Mouse (Mus musculus) hindbrain, embryonic 11.5 days (tissue): ENCODE results near the gene Mob3b. TPM values are rescaled to one million over a fixed set of nuclear protein-coding genes. Genes with fewer than 3 reads are reported as not detected.

Experiments
- ATAC-seq: fragments of 200-750 bp; cut with Nextera tagmentation; 2 replicates; pipeline ENCODE4 v1.8.0; 2017; ENCODE audit warnings: mild to moderate bottlenecking, moderate TSS enrichment, moderate library complexity; ENCODE audit not compliant: low FRiP score
- DNase-seq: peaks from one replicate; pipeline ENCODE4 v3.0.0-alpha.2; 2015; ENCODE audit warnings: low spot score
- H3K27ac ChIP-seq: fragments of 300-500 bp; sonication (generic); 2 replicates; pipeline ENCODE4 v1.5.1; 2014; ENCODE audit warnings: mild to moderate bottlenecking, low read depth, low read length
- H3K27me3 ChIP-seq: fragments of 300-500 bp; sonication (generic); 2 replicates; pipeline ENCODE4 v1.6.1; 2014; ENCODE audit warnings: mild to moderate bottlenecking, low read length, moderate library complexity, mixed read lengths; ENCODE audit not compliant: control insufficient read depth, insufficient read depth
- H3K36me3 ChIP-seq: fragments of 300-500 bp; sonication (generic); 2 replicates; pipeline ENCODE4 v1.6.1; 2014; ENCODE audit warnings: mild to moderate bottlenecking, low read length, moderate library complexity, mixed read lengths; ENCODE audit not compliant: control insufficient read depth, insufficient read depth
- H3K4me1 ChIP-seq: fragments of 300-500 bp; sonication (generic); replicated peaks from 2 replicates; pipeline ENCODE4 v1.6.1; 2014; ENCODE audit warnings: low read length, mixed read lengths; ENCODE audit not compliant: control insufficient read depth, insufficient read depth
- H3K4me2 ChIP-seq: fragments of 300-500 bp; sonication (generic); replicated peaks from 2 replicates; pipeline ENCODE4 v1.6.1; 2014; ENCODE audit warnings: mild to moderate bottlenecking, low read depth, low read length
- H3K4me3 ChIP-seq: fragments of 300-500 bp; sonication (generic); 2 replicates; pipeline ENCODE4 v1.5.1; 2014; ENCODE audit warnings: low read depth, low read length
- H3K9ac ChIP-seq: fragments of 300-500 bp; sonication (generic); 2 replicates; pipeline ENCODE4 v1.6.1; 2014; ENCODE audit warnings: low read depth, low read length
- H3K9me3 ChIP-seq: fragments of 300-500 bp; sonication (generic); 2 replicates; pipeline ENCODE4 v1.6.1; 2016; ENCODE audit warnings: low read length; ENCODE audit not compliant: control insufficient read depth
- WGBS: fragments of 180-500 bp; shearing (Covaris S2); extraction: QIAGEN DNeasy Blood & Tissue Kit; methylation state at CpG from one replicate; pipeline ENCODE4 v1.1.7; 2014; 5-methylcytosine and 5-hydroxymethylcytosine counted together
- polyA plus RNA-seq: library from polyadenylated mRNA; unstranded; fragments of >200 nt; fragmentation: Nextera tagmentation; extraction: Ambion mirVana; gene quantifications from 2 replicates; pipeline ENCODE4 v1.2.1, GENCODE M21; 2014

Mob3b gene
- polyA plus RNA-seq, 1 experiment from 2014 or later: 14.5 TPM

DNA sequence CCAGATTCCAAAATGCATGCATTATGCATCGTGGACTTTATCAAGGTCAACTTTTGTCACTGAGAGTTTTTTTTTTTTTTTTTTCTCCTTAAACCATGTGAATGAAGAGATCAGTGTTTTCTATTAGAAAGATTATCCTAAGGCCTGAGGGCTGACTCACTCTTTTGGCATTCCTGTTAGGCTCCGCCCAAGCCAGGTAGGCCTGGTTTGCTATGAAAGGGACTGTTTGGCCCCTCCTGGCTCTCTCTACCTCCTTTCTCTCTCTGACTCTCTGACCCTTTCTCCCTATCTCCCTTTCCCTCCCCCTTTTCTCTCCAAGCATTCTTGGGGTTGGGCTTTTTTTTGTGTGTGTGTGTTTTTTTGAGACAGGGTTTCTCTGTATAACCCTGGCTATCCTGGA lies 18.3 kb upstream of the Mob3b start:
- no peaks in the 10 kb centered on the region for H3K27me3 ChIP-seq
- no peaks in the 10 kb centered on the region for H3K4me1 ChIP-seq
- H3K4me3 ChIP-seq: no peak overlapping the region
- H3K4me2 ChIP-seq: no peak overlapping the region
- no peak overlapping the region for H3K27ac ChIP-seq
- no peaks in the 10 kb centered on the region for H3K9me3 ChIP-seq
- no peak for DNase-seq
- no peak overlapping the region for H3K9ac ChIP-seq
- no peak for ATAC-seq
- no peaks in the 10 kb centered on the region for H3K36me3 ChIP-seq
- 82% methylated on average over 2 of the region's 2 CpGs for WGBS

DNA sequence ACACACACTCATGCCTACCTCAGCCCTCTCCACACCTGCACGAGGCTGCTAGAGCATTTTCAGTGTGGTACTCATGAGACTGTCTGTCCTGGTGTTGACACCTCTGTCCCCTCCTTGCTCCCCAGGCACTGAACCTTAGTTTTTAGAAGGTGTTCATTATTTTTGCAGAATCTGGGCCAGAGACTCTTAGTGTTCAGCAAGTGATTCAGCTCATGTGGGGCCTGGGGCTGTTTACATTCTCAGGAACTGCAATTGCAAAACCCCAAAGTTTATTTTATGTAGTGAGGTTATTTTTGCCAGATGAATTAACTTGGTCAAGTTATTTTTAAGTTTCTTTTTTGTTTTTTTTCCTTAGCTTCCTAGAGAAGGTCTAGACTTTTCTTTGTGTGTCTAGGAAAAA lies 16.3 kb upstream of the Mob3b start:
- Histone ChIP-seq H3K9me3 (no peaks in the 10 kb centered on the region), H3K27ac (no peak overlapping the region), H3K4me3 (no peak overlapping the region), H3K27me3 (no peaks in the 10 kb centered on the region), H3K4me1 (no peaks in the 10 kb centered on the region), H3K4me2 (no peak overlapping the region), H3K9ac (no peak overlapping the region), H3K36me3 (no peaks in the 10 kb centered on the region)
- WGBS: 70% methylated on average over 1 of the region's 1 CpGs
- ATAC-seq (no peak), DNase-seq (no peak)

DNA sequence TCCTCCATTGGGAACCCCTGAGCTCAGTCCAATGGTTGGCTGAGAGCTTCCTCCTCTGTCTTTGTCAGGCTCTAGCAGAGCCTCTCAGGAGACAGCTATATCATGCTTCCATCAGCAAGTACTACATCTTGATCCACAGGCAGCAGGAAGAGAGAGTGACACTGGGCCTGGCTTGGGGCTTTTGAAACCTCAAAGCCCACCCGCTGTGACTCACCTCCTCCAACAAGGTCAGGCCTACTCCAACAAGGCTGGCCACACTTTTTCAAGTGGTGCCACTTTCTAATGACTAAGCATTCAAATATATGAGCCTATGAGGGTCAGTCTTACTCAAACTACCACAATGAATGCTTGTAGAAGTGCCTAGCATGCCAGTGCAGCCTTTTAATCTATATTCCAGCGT lies 15.2 kb upstream of the Mob3b start:
- no peak for DNase-seq

DNA sequence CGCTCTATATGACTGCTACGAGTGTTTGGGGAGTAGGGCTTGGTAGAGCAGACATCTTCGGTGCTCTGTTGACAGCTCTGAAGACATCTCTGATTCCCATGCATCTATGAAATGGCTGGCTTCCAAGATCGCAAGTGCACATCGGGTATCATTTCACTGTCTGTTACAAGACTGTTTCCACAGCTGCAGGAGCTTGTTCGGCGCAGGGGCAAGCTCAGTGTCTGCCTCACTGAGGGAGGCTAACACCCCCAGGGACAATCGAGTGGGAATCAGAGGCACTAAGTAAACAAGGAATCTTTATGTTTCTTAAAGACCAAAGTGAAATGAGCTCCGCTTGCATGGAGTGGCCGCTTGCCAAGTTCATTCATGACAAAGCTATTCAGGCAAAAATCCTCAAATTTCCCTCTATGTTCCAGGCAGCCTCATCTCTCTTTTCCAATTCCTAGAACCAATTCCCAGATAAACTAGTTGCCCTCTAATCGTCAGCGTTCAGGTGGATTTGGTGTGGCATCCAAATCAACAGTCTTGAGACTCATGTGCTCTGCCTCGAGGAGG lies 12.4 kb upstream of the Mob3b start:
- H3K9me3 ChIP-seq: no peaks in the 10 kb centered on the region
- H3K4me1 ChIP-seq: no peaks in the 10 kb centered on the region
- no peak for ATAC-seq
- no peaks in the 10 kb centered on the region for H3K36me3 ChIP-seq
- DNase-seq: no peak
- H3K9ac ChIP-seq: no peak overlapping the region
- no peaks in the 10 kb centered on the region for H3K27me3 ChIP-seq
- no peak overlapping the region for H3K4me2 ChIP-seq
- H3K27ac ChIP-seq: no peak overlapping the region
- no peak overlapping the region for H3K4me3 ChIP-seq
- WGBS: 74% methylated on average over 13 of the region's 13 CpGs

More for the DNA sequence above, 15.2 kb upstream of the Mob3b start:
- Histone ChIP-seq H3K27ac (no peak overlapping the region), H3K27me3 (no peaks in the 10 kb centered on the region), H3K4me3 (no peak overlapping the region), H3K4me2 (no peak overlapping the region), H3K4me1 (no peaks in the 10 kb centered on the region), H3K9ac (no peak overlapping the region), H3K9me3 (no peaks in the 10 kb centered on the region), H3K36me3 (no peaks in the 10 kb centered on the region)
- no peak for ATAC-seq
- 96% methylated on average over 2 of the region's 2 CpGs for WGBS

DNA sequence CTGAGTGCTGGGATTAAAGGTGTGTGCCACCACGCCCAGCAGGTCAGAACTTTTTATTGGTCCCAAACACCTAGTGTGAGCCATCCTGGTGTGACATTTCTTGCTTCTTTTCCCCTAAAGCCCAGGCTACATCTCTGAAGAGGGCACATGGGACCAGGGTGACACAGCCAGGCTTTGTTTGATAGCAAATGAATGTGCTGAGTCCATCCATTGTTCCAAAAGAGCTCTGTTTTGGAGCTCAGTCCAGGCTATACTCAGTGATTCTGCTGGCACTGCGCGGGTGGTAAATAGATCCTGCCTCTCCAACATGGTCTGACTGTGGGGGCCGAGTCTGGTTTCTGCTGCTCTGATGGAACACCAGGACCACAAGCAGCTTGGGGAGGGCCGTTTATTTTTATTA lies 10.6 kb upstream of the Mob3b start:
- Histone ChIP-seq H3K4me1 (no peaks in the 10 kb centered on the region), H3K9me3 (no peaks in the 10 kb centered on the region), H3K36me3 (no peaks in the 10 kb centered on the region), H3K9ac (no peak overlapping the region), H3K27ac (no peak overlapping the region), H3K4me3 (no peak overlapping the region), H3K27me3 (no peaks in the 10 kb centered on the region), H3K4me2 (no peak overlapping the region)
- ATAC-seq (no peak), DNase-seq (no peak)
- 80% methylated on average over 5 of the region's 5 CpGs for WGBS

DNA sequence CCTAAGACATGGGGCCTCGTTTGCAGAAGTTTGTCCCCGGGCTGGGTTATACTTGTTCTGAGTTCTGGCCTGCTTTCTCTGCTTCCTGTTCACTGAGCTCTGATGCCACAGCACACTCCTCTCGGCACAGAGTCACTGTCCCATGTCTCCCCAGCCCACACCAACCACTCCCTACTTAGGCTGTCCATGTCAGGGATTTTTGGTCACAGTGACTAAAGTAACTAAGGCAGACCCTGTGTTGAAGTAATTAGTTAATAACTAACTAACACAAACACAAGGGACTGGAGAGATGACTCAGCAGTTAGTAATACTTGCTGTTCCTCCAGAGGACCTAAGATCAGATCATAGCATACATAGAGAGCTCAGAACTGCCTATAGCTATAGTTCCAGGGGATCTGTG lies 8.7 kb upstream of the Mob3b start:
- ATAC-seq: no peak

DNA sequence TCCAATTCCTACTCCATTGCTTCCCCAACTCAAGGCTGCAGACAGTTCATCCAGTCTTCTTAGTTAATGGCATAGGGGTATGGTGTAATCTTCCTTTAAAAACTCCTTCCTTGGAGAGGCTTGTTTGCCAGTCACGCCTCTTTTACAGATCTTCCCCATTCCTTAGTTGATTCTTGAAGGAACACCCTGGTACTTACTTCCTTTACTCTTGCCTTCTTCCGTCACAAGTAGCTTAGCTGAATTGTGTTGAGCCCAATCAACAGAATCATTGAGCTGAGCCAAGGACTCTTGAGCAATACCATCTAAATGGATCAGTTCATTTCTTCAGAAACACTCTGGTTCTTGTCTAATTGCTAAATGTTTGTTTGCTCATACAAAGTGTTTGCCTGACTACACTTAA lies 8.0 kb upstream of the Mob3b start:
- Histone ChIP-seq H3K27me3 (no peaks in the 10 kb centered on the region), H3K27ac (no peak overlapping the region), H3K4me2 (no peak overlapping the region), H3K9ac (no peak overlapping the region), H3K9me3 (no peaks in the 10 kb centered on the region), H3K4me1 (no peaks in the 10 kb centered on the region), H3K36me3 (no peaks in the 10 kb centered on the region), H3K4me3 (no peak overlapping the region)
- 85% methylated on average over 2 of the region's 2 CpGs for WGBS
- no peak for ATAC-seq
- no peak for DNase-seq

More for the DNA sequence above, 8.7 kb upstream of the Mob3b start:
- H3K36me3 ChIP-seq: no peaks in the 10 kb centered on the region
- H3K9me3 ChIP-seq: no peaks in the 10 kb centered on the region
- WGBS: 86% methylated on average over 3 of the region's 3 CpGs
- no peak overlapping the region for H3K9ac ChIP-seq
- H3K27me3 ChIP-seq: no peaks in the 10 kb centered on the region
- DNase-seq: no peak
- H3K27ac ChIP-seq: no peak overlapping the region
- H3K4me2 ChIP-seq: no peak overlapping the region
- H3K4me3 ChIP-seq: no peak overlapping the region
- no peaks in the 10 kb centered on the region for H3K4me1 ChIP-seq

DNA sequence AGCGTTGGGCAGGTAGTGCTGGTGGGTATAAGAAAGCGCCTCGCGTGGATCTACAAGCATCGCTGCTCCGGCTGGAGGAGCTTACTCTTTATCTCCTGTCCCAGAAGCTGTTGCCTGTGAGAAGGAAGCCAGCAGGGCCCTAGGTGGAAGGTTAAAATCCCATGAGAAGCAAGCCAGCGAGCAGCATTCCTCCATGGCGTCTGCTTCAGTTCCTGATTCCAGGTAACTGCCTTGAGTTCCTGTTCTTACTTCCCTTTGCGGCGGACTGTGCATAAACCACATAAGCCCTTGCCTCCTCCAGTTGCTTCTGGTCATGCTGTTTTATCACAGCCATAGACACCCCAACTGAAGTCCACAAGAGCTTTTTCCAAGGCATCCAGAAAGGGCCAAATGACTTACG lies 531 bp upstream of the Mob3b start:
- no peak for DNase-seq
- no peak overlapping the region for H3K4me3 ChIP-seq
- WGBS: 69% methylated on average over 11 of the region's 11 CpGs

DNA sequence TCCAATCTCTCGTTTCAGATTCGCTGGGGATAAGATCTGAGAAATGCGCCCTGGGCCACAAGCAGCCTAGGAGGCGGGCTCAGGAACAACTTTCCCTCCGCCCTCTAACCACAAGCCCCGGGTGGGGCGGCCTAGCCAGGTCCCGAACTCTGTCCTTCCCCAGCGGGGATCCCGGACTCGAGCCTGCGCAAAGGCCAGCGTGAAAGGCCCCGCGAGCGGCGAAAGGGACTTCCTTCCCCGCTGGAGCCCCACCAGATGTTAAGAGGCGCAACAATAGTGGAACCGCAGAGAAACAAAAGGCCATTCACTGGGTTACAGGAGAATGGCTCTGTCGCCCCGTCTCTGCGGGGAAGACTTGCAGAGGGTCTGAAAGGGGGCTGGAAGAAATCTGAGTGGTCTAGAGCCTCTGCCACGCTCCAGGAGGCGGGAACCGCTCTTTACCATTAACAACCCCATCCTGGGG lies 1.1 kb downstream of the Mob3b start:
- Histone ChIP-seq H3K4me2 (peak overlapping the region; percentile 88), H3K36me3 (no peaks in the 10 kb centered on the region), H3K9ac (peak overlapping the region; percentile 65), H3K9me3 (no peaks in the 10 kb centered on the region), H3K4me3 (peak overlapping the region; percentile 61), H3K27me3 (no peaks in the 10 kb centered on the region), H3K27ac (peak overlapping the region; percentile 73), H3K4me1 (no peaks in the 10 kb centered on the region)
- peak; percentile 78 for DNase-seq
- ATAC-seq: peak; percentile 89
- WGBS: under 1% methylated on average over 26 of the region's 26 CpGs

More for the DNA sequence above, 531 bp upstream of the Mob3b start:
- H3K4me1 ChIP-seq: no peaks in the 10 kb centered on the region
- no peak for ATAC-seq
- H3K27ac ChIP-seq: no peak overlapping the region
- H3K4me2 ChIP-seq: no peak overlapping the region
- H3K27me3 ChIP-seq: no peaks in the 10 kb centered on the region
- H3K36me3 ChIP-seq: no peaks in the 10 kb centered on the region
- H3K9ac ChIP-seq: no peak overlapping the region
- no peaks in the 10 kb centered on the region for H3K9me3 ChIP-seq
